Mouse (Mus musculus) forebrain, postnatal 0 days (tissue): ENCODE data around the gene Gpr88. TPM values are rescaled to one million over a fixed set of nuclear protein-coding genes. Genes with fewer than 3 reads are reported as not detected.
A peak's percentile ranks its signal among the peaks of the same experiment; 100 is the strongest.

Experiments
- ATAC-seq: fragments of 200-750 bp; cut with Nextera tagmentation; 2 replicates; pipeline ENCODE4 v1.8.0; 2017; ENCODE audit warnings: mild to moderate bottlenecking, moderate library complexity
- DNase-seq: peaks from one replicate; pipeline ENCODE4 v3.0.0-alpha.2; 2015
- H3K27ac ChIP-seq: fragments of 300-500 bp; sonication (generic); 2 replicates; pipeline ENCODE4 v1.5.1; 2014; ENCODE audit warnings: low read depth, mild to moderate bottlenecking, antibody characterized with exemption, low read length, moderate library complexity, mixed read lengths
- H3K27me3 ChIP-seq: fragments of 300-500 bp; sonication (generic); 2 replicates; pipeline ENCODE4 v1.6.1; 2014; ENCODE audit warnings: mild to moderate bottlenecking, low read length, mixed read lengths; ENCODE audit not compliant: insufficient read depth
- H3K36me3 ChIP-seq: fragments of 300-500 bp; sonication (generic); 2 replicates; pipeline ENCODE4 v1.6.1; 2014; ENCODE audit warnings: mild to moderate bottlenecking, moderate library complexity; ENCODE audit not compliant: insufficient read depth
- H3K4me1 ChIP-seq: fragments of 300-500 bp; sonication (generic); 2 replicates; pipeline ENCODE4 v1.6.1; 2014; ENCODE audit warnings: antibody characterized with exemption; ENCODE audit not compliant: insufficient read depth
- H3K4me2 ChIP-seq: fragments of 300-500 bp; sonication (generic); 2 replicates; pipeline ENCODE4 v1.6.1; 2014; ENCODE audit warnings: low read depth, mild to moderate bottlenecking, moderate library complexity
- H3K4me3 ChIP-seq: fragments of 300-500 bp; sonication (generic); 2 replicates; pipeline ENCODE4 v1.5.1; 2014; ENCODE audit warnings: low read depth, low read length, mixed read lengths
- H3K9ac ChIP-seq: fragments of 300-500 bp; sonication (generic); 2 replicates; pipeline ENCODE4 v1.6.1; 2014; ENCODE audit warnings: mild to moderate bottlenecking
- H3K9me3 ChIP-seq: fragments of 300-500 bp; sonication (generic); 2 replicates; pipeline ENCODE4 v1.6.1; 2016; ENCODE audit warnings: low read length
- CTCF ChIP-seq: sonication (generic); IDR thresholded peaks from 2 replicates; pipeline ENCODE4 v1.5.1; 2016; ENCODE audit warnings: antibody characterized with exemption, control low read depth, low read depth
- WGBS: fragments of 180-500 bp; shearing (Covaris S2); extraction: QIAGEN DNeasy Blood & Tissue Kit; methylation state at CpG from one replicate; pipeline ENCODE4 v1.1.7; 2014; 5-methylcytosine and 5-hydroxymethylcytosine counted together
- polyA plus RNA-seq: library from polyadenylated mRNA; unstranded; fragments of >200 nt; fragmentation: Nextera tagmentation; extraction: Ambion mirVana; gene quantifications from 2 replicates; pipeline ENCODE4 v1.2.1, GENCODE M21; 2015
- total RNA-seq: library from RNA; depleted of rRNA; stranded (reverse); fragments of >200 nt; gene quantifications from 2 replicates; pipeline ENCODE4 v1.2.3, GENCODE M21; 2014; rRNA removed

Gpr88 gene
- total RNA-seq (33.6 and 54.7 TPM in 2 replicates), polyA plus RNA-seq (15.2 and 20.5 TPM in 2 replicates)

DNA sequence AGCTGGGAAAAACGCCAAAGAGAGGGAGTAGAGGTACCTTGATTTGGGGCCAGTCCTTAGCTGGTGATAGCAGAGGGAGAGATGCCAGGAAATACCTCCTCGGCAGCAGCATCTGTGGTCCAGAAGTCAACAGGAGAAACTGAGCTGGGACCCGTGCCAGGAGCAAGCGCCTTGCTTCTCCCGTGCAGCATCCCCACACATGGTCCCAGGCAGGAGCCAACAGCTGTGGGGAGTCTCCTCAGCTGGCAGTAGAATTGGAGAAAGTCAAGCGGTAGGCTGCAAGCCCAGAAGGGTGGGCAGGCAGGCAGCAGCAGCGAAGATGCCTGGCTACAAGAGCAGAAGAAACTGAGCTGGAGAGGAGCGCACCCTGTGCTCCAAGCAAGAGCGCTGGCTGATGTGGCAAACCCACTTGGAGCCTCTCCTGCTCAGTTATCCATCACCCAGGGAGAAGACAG lies at the start of gene Gpr88:
Gene Gpr88 (minus strand): TSS at position 427 of the 455 bp plus-strand sequence.
- TF ChIP-seq CTCF = no peak
- ATAC-seq (peak; percentile 77), DNase-seq (peak; percentile 85)
- peak within 1 kb of the TSS; percentile 98 for H3K4me2 ChIP-seq
- H3K9ac ChIP-seq = peak within 1 kb of the TSS; percentile 67
- H3K4me3 ChIP-seq = peak within 1 kb of the TSS; percentile 48
- no peaks in the 10 kb centered on the region for H3K36me3 ChIP-seq
- H3K9me3 ChIP-seq = no peaks in the 10 kb centered on the region
- 1% methylated on average over 9 of the region's 9 CpGs for WGBS
- peak within 1 kb of the TSS; percentile 83 for H3K27ac ChIP-seq
- no peaks in the 10 kb centered on the region for H3K4me1 ChIP-seq
- H3K27me3 ChIP-seq = no peaks in the 10 kb centered on the region

DNA sequence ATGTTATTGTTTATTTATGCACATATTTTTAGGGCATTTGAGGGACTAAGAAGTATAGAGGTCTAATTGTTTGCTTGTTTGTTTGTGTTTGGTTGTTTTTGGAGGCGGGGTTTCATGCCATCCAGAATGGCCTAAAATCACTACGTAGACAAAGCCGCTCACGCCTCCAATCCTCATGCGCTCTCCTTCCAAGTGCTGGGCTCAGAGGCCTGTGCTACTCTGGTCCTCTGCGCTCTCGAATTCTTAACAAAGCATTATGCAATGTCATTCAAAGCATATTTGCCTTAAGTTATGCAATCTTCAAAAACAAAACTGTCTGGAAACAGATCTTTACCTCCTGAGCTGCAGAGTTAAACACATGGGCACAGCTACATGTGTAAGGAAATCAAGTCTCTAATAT lies 49.3 kb upstream of the Gpr88 start:
- no peak for TF ChIP-seq CTCF
- no peak for ATAC-seq
- Histone ChIP-seq H3K4me1 (no peaks in the 10 kb centered on the region), H3K9ac (no peak overlapping the region), H3K27me3 (no peaks in the 10 kb centered on the region), H3K9me3 (no peaks in the 10 kb centered on the region), H3K27ac (no peak overlapping the region), H3K36me3 (no peaks in the 10 kb centered on the region), H3K4me2 (no peak overlapping the region), H3K4me3 (no peak overlapping the region)
- no peak for DNase-seq
- 98% methylated on average over 7 of the region's 7 CpGs for WGBS

DNA sequence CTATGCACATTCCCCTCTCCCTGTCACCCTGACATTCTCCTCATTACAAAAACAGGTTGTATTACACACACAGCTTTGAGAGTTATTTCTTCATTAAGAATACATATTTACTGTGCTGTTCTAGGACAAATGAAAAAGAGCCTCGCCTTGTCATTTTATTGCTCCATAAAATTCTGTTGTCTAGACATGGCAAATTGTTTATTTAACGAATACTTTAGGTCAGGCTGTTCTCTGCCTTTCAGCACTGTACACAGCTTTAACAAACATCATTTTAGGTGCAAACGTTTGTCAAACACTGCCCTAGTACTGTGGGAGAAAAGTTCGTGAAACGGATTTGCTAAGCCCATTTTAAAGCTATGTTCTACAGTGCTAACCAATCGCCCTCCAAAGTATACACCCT lies 48.5 kb upstream of the Gpr88 start:
- 88% methylated on average over 6 of the region's 6 CpGs for WGBS
- no peaks in the 10 kb centered on the region for H3K27me3 ChIP-seq
- H3K9me3 ChIP-seq = no peaks in the 10 kb centered on the region
- H3K4me1 ChIP-seq = no peaks in the 10 kb centered on the region
- no peak for DNase-seq
- H3K36me3 ChIP-seq = no peaks in the 10 kb centered on the region
- no peak overlapping the region for H3K27ac ChIP-seq
- H3K4me2 ChIP-seq = no peak overlapping the region
- no peak overlapping the region for H3K9ac ChIP-seq
- no peak for ATAC-seq
- no peak for TF ChIP-seq CTCF
- H3K4me3 ChIP-seq = no peak overlapping the region

DNA sequence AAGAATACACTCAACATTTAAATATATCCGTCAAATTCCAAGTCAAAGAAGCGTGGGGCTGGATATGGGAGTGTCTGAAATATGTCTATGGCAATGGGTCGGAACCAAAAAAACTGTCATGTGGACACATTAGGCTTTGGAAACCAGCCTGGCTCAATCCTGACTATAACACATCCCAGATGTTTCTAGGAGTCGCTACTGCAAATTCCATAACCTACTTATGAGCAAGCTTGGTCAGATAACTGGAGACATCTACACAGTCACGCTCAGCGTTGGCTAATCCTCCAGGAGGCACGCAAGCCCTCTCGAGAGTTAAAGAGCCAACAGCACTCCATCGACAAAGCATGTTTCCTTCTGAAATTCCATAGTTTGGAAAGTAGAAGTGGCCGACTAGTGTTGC lies 45.4 kb upstream of the Gpr88 start:
- no peak overlapping the region for H3K4me3 ChIP-seq
- H3K27me3 ChIP-seq = no peaks in the 10 kb centered on the region
- H3K36me3 ChIP-seq = no peaks in the 10 kb centered on the region
- H3K9me3 ChIP-seq = no peaks in the 10 kb centered on the region
- TF ChIP-seq CTCF = no peak
- ATAC-seq = no peak
- DNase-seq = no peak
- H3K9ac ChIP-seq = no peak overlapping the region
- no peak overlapping the region for H3K4me2 ChIP-seq
- WGBS = 94% methylated on average over 10 of the region's 10 CpGs
- no peaks in the 10 kb centered on the region for H3K4me1 ChIP-seq
- H3K27ac ChIP-seq = no peak overlapping the region

DNA sequence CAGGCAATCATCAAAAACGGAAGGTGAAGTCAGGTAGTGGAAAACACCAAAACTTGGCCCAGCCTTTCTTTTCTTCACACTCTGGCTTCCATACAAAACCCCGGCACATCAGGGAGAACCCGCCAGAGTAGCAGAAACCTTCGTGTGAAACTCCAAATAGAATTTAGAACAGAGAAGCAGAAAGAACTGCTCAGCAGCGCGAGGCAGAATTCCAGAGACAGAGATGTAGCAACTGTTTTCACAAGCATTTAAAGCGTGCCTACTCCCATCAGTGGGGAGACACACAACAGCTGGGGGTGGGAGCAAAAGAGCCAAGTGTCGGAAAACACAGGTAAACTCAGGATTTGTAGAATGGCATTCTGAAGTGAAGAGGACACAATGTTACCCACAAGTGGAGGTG lies 44.7 kb upstream of the Gpr88 start:
- no peak for DNase-seq
- H3K9me3 ChIP-seq = no peaks in the 10 kb centered on the region

DNA sequence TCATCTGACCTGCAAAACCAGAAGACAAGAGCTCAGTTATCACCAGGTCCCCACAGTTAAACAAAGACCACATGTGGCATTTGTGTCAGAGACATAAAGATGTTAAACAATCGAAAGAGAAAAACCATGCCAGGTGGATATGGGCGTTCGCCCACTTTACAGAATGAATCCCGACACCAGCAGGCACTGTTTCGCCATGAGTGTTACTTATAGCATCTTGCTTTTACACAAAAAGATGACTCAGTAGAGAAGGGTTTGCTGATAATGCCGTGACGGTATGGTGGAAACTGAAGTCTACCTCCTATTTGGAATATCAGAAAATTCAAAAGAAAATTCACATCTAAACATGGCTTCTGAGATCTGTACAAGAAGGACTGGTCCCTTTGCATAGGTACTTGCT lies 43.9 kb upstream of the Gpr88 start:
- Histone ChIP-seq H3K4me1 (no peaks in the 10 kb centered on the region), H3K36me3 (0 out of 2 replicates have a peak, but pooled peaks cover 5% of the 10 kb centered on the region), H3K4me2 (no peak overlapping the region), H3K9me3 (no peaks in the 10 kb centered on the region), H3K9ac (no peak overlapping the region), H3K27me3 (no peaks in the 10 kb centered on the region), H3K4me3 (no peak overlapping the region), H3K27ac (no peak overlapping the region)
- DNase-seq = no peak
- no peak for TF ChIP-seq CTCF
- ATAC-seq = no peak
- 95% methylated on average over 7 of the region's 7 CpGs for WGBS

More for the DNA sequence above, 44.7 kb upstream of the Gpr88 start:
- no peak for ATAC-seq
- H3K36me3 ChIP-seq = 0 out of 2 replicates have a peak, but pooled peaks cover 5% of the 10 kb centered on the region
- H3K27ac ChIP-seq = no peak overlapping the region
- H3K9ac ChIP-seq = no peak overlapping the region
- H3K4me2 ChIP-seq = no peak overlapping the region
- no peak for TF ChIP-seq CTCF
- WGBS = 84% methylated on average over 8 of the region's 8 CpGs
- no peaks in the 10 kb centered on the region for H3K4me1 ChIP-seq
- H3K27me3 ChIP-seq = no peaks in the 10 kb centered on the region
- H3K4me3 ChIP-seq = no peak overlapping the region

DNA sequence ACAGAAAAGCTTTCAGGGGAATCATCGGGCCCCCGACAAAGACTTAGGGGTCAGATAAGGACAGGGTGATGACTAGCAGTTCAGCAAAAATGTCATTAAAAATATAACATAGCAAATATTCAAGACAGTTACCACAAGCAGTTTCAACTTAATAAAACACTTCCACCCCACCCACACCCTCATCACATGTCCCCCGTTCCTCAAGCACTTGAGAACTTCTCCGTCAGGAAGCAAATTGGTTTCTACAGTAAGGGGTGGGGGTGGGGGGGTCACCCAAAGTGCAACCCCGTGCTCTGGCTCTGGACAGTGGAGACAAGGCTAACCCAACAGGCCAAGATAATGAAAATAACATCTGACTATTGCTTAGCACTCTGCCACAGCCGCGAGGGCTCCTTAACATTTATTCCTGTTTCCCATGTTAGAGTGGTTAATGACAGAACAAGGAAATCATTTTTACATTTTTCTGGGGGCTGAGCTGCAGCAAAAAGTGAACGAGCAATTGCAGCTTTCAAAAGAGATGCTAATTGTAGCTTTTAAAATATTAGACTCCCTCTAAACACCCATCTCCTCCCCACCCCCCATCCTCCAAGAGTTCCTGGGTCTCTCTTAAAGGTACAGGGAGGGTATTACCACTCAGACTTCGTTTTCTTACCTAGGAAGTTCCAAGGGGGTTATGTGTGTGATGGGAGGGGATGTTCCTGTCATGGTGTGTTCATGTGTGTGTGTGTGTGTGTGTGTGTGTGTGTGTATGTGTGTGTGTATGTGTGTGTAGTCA lies 36.9 kb upstream of the Gpr88 start:
- H3K27ac ChIP-seq = 0 out of 2 replicates have a peak overlapping the region, but pooled peaks have one; percentile 23
- no peak overlapping the region for H3K4me2 ChIP-seq
- ATAC-seq = peak; percentile 87
- H3K9me3 ChIP-seq = no peaks in the 10 kb centered on the region
- H3K36me3 ChIP-seq = 0 out of 2 replicates have a peak, but pooled peaks cover 5% of the 10 kb centered on the region
- H3K27me3 ChIP-seq = no peaks in the 10 kb centered on the region
- 75% methylated on average over 9 of the region's 9 CpGs for WGBS
- TF ChIP-seq CTCF = no peak
- peaks cover 4% of the 10 kb centered on the region; the same call in 1 of the 2 replicates for H3K4me1 ChIP-seq
- no peak overlapping the region for H3K9ac ChIP-seq
- no peak overlapping the region for H3K4me3 ChIP-seq
- DNase-seq = peak; percentile 41
